Mouse (Mus musculus) liver, embryonic 15.5 days (tissue): Measurements from ENCODE around the gene Gpr62. TPM values are rescaled to one million over a fixed set of nuclear protein-coding genes. Genes with fewer than 3 reads are reported as not detected.

Source experiments
- ATAC-seq: fragments of 200-750 bp; cut with Nextera tagmentation; 2 replicates; pipeline ENCODE4 v1.8.0; 2017; ENCODE audit warnings: moderate number of reproducible peaks, mild to moderate bottlenecking, moderate library complexity; ENCODE audit not compliant: insufficient read depth
- H3K27ac ChIP-seq: fragments of 300-500 bp; sonication (generic); replicated peaks from 2 replicates; pipeline ENCODE4 v1.5.1; 2015; ENCODE audit warnings: mild to moderate bottlenecking, inconsistent platforms
- H3K27me3 ChIP-seq: fragments of 300-500 bp; sonication (generic); 2 replicates; pipeline ENCODE4 v1.6.1; 2015; ENCODE audit warnings: mild to moderate bottlenecking, inconsistent platforms
- H3K36me3 ChIP-seq: fragments of 300-500 bp; sonication (generic); replicated peaks from 2 replicates; pipeline ENCODE4 v1.6.1; 2015; ENCODE audit warnings: moderate library complexity, mild to moderate bottlenecking, inconsistent platforms
- H3K4me1 ChIP-seq: fragments of 300-500 bp; sonication (generic); replicated peaks from 2 replicates; pipeline ENCODE4 v1.6.1; 2015; ENCODE audit warnings: inconsistent platforms
- H3K4me2 ChIP-seq: fragments of 300-500 bp; sonication (generic); 2 replicates; pipeline ENCODE4 v1.6.1; 2015; ENCODE audit warnings: moderate library complexity, mild to moderate bottlenecking, inconsistent platforms
- H3K4me3 ChIP-seq: fragments of 300-500 bp; sonication (generic); replicated peaks from 2 replicates; pipeline ENCODE4 v1.5.1; 2015; ENCODE audit warnings: mild to moderate bottlenecking, inconsistent platforms
- H3K9ac ChIP-seq: fragments of 300-500 bp; sonication (generic); 2 replicates; pipeline ENCODE4 v1.6.1; 2015; ENCODE audit warnings: moderate library complexity, mild to moderate bottlenecking, inconsistent platforms
- H3K9me3 ChIP-seq: fragments of 300-500 bp; sonication (generic); replicated peaks from 2 replicates; pipeline ENCODE4 v1.6.1; 2016; ENCODE audit warnings: inconsistent platforms
- WGBS: fragments of 180-500 bp; shearing (Covaris S2); methylation state at CpG from one replicate; pipeline ENCODE4 v1.1.7; 2015; ENCODE audit warnings: mixed read lengths; ENCODE audit not compliant: insufficient replicate concordance; 5-methylcytosine and 5-hydroxymethylcytosine counted together
- polyA plus RNA-seq: library from polyadenylated mRNA; unstranded; fragments of >200 nt; fragmentation: Nextera tagmentation; extraction: Ambion mirVana; gene quantifications from 2 replicates; pipeline ENCODE4 v1.2.1, GENCODE M21; 2015

Gene Gpr62
- polyA plus RNA-seq, 1 experiment from 2014 or later = not detected

- no peak for ATAC-seq
- H3K4me1 ChIP-seq = peaks cover 5% of the 10 kb centered on the region
- 77% methylated on average over 21 of the region's 21 CpGs for WGBS
Observed at GRCm38 (mm10) chr9:106463122-106464063, 2.3 kb downstream of the Gpr62 start.

DNA sequence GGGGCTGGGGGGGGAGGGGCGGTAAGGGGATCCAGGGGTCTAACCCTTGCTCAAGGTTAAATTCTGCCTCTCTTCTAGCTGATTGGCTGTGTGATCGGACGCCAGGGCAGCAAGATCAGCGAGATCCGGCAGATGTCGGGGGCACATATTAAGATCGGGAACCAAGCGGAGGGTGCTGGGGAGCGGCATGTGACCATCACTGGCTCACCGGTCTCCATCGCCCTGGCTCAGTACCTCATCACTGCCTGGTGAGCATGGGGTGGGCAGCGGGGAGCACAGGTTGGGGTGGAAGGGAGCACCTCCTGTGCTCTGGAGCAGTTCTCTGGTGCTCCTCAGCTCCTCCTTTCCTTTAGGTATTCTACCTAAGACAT lies 3.3 kb downstream of the Gpr62 start:
- H3K9ac ChIP-seq = no peak overlapping the region
- no peak overlapping the region for H3K27ac ChIP-seq
- H3K27me3 ChIP-seq = peaks cover 43% of the 10 kb centered on the region
- H3K4me1 ChIP-seq = peaks cover 5% of the 10 kb centered on the region
- H3K9me3 ChIP-seq = no peaks in the 10 kb centered on the region
- H3K4me2 ChIP-seq = no peak overlapping the region
- H3K4me3 ChIP-seq = no peak overlapping the region
- ATAC-seq = no peak
- no peaks in the 10 kb centered on the region for H3K36me3 ChIP-seq
- 80% methylated on average over 12 of the region's 12 CpGs for WGBS

More at GRCm38 (mm10) chr9:106463122-106464063, 2.3 kb downstream of the Gpr62 start:
- H3K9ac ChIP-seq = no peak overlapping the region
- H3K36me3 ChIP-seq = no peaks in the 10 kb centered on the region
- H3K27me3 ChIP-seq = peaks cover 43% of the 10 kb centered on the region
- no peak overlapping the region for H3K4me2 ChIP-seq
- no peaks in the 10 kb centered on the region for H3K9me3 ChIP-seq
- H3K4me3 ChIP-seq = no peak overlapping the region
- H3K27ac ChIP-seq = no peak overlapping the region

GRCm38 (mm10) chr9:106461641-106462429 lies 3.9 kb downstream of the Gpr62 start:
- no peak overlapping the region for H3K4me2 ChIP-seq
- H3K9ac ChIP-seq = no peak overlapping the region
- H3K4me1 ChIP-seq = peaks cover 5% of the 10 kb centered on the region
- H3K36me3 ChIP-seq = no peaks in the 10 kb centered on the region
- no peak overlapping the region for H3K27ac ChIP-seq
- 66% methylated on average over 16 of the region's 16 CpGs for WGBS
- ATAC-seq = no peak
- no peak overlapping the region for H3K4me3 ChIP-seq
- H3K9me3 ChIP-seq = no peaks in the 10 kb centered on the region
- peaks cover 39% of the 10 kb centered on the region for H3K27me3 ChIP-seq

- no peak overlapping the region for H3K4me2 ChIP-seq
- no peak overlapping the region for H3K27ac ChIP-seq
- H3K9me3 ChIP-seq = no peaks in the 10 kb centered on the region
- H3K27me3 ChIP-seq = peaks cover 32% of the 10 kb centered on the region
- peaks cover 5% of the 10 kb centered on the region for H3K4me1 ChIP-seq
- no peak overlapping the region for H3K9ac ChIP-seq
- WGBS = 73% methylated on average over 9 of the region's 9 CpGs
- H3K4me3 ChIP-seq = no peak overlapping the region
- H3K36me3 ChIP-seq = no peaks in the 10 kb centered on the region
- ATAC-seq = no peak
Observed at GRCm38 (mm10) chr9:106461026-106461415, 4.7 kb downstream of the Gpr62 start.

GRCm38 (mm10) chr9:106460401-106461025 lies 5.2 kb downstream of the Gpr62 start:
- H3K4me1 ChIP-seq = peaks cover 6% of the 10 kb centered on the region
- no peak overlapping the region for H3K9ac ChIP-seq
- H3K27me3 ChIP-seq = peaks cover 29% of the 10 kb centered on the region
- H3K36me3 ChIP-seq = no peaks in the 10 kb centered on the region
- WGBS = 71% methylated on average over 18 of the region's 18 CpGs
- H3K27ac ChIP-seq = no peak overlapping the region
- H3K9me3 ChIP-seq = no peaks in the 10 kb centered on the region
- H3K4me3 ChIP-seq = no peak overlapping the region
- no peak for ATAC-seq
- no peak overlapping the region for H3K4me2 ChIP-seq

- Histone ChIP-seq H3K4me1 (peaks cover 12% of the 10 kb centered on the region), H3K4me3 (no peak overlapping the region), H3K36me3 (no peaks in the 10 kb centered on the region), H3K4me2 (no peak overlapping the region), H3K9ac (no peak overlapping the region), H3K9me3 (no peaks in the 10 kb centered on the region), H3K27ac (no peak overlapping the region), H3K27me3 (peaks cover 29% of the 10 kb centered on the region)
- WGBS = 67% methylated on average over 15 of the region's 15 CpGs
- ATAC-seq = no peak
Observed at GRCm38 (mm10) chr9:106459946-106460345, 5.8 kb downstream of the Gpr62 start.

GRCm38 (mm10) chr9:106457920-106458319 lies 7.8 kb downstream of the Gpr62 start:
- Histone ChIP-seq H3K27me3 (peaks cover 29% of the 10 kb centered on the region), H3K27ac (no peak overlapping the region), H3K4me3 (no peak overlapping the region), H3K9me3 (no peaks in the 10 kb centered on the region), H3K36me3 (no peaks in the 10 kb centered on the region), H3K4me1 (peaks cover 27% of the 10 kb centered on the region), H3K9ac (no peak overlapping the region), H3K4me2 (no peak overlapping the region)
- no peak for ATAC-seq
- 76% methylated on average over 5 of the region's 5 CpGs for WGBS

- 75% methylated on average over 9 of the region's 9 CpGs for whole genome bisulfite sequencing
Observed at GRCm38 (mm10) chr9:106457163-106457559, 8.6 kb downstream of the Gpr62 start.

DNA sequence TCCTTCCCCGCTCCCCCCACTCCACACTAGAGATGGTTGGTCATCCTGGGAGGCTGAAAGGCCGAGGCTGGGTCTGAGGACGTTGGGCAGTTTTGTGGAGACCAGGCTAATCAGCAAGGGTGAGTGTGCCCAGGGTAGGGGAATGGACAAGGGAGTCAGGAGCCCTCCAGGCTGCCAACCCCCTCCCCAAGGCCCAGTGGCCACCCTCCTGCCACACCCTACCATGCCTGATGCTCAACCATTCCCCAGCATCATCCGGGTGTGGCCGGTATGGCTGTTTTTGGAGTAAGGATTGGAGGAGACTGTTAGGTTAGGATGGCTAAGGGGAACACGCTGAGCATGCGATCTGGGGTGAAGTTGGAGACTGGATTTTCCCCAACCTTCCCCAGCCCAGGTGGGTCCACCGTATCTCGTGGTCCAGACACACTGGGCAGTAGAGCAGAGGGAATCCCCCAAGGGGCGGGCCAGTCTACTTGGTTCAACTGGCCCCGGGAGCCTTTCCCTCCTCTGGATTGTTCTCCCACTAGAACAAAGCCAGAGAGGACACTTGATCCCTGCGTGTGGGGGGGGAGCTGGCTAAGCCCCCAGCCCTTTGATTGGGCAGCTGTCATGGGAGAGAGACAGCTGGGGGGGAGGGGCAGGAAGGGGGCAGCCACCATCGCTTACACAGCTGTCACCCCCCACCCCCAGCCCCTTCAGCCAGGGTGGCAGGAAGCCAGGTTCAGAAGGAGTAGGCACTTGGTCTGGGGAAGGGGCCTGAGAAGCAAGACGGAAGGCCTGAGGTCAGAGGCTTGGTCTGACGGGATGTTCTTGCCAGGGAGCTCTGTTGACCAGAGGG lies 9.2 kb downstream of the Gpr62 start:
- H3K36me3 ChIP-seq = no peaks in the 10 kb centered on the region; the same call in 1 of the 2 replicates
- H3K9me3 ChIP-seq = no peaks in the 10 kb centered on the region
- ATAC-seq = no peak
- H3K4me2 ChIP-seq = no peak overlapping the region
- no peak overlapping the region for H3K9ac ChIP-seq
- no peak overlapping the region for H3K27ac ChIP-seq
- no peak overlapping the region for H3K4me3 ChIP-seq
- WGBS = 58% methylated on average over 15 of the region's 15 CpGs
- H3K27me3 ChIP-seq = peaks cover 42% of the 10 kb centered on the region
- H3K4me1 ChIP-seq = peaks cover 41% of the 10 kb centered on the region

More at GRCm38 (mm10) chr9:106457163-106457559, 8.6 kb downstream of the Gpr62 start:
- Histone ChIP-seq H3K9me3 (no peaks in the 10 kb centered on the region), H3K4me2 (no peak overlapping the region), H3K27ac (no peak overlapping the region), H3K36me3 (no peaks in the 10 kb centered on the region), H3K4me1 (peaks cover 35% of the 10 kb centered on the region), H3K4me3 (no peak overlapping the region), H3K27me3 (peaks cover 36% of the 10 kb centered on the region), H3K9ac (no peak overlapping the region)
- no peak for ATAC-seq

- Histone ChIP-seq H3K36me3 (no peaks in the 10 kb centered on the region; the same call in 1 of the 2 replicates), H3K4me2 (peak overlapping the region; percentile 88), H3K9me3 (no peaks in the 10 kb centered on the region), H3K4me3 (peak overlapping the region; percentile 62), H3K27me3 (peaks cover 52% of the 10 kb centered on the region), H3K27ac (no peak overlapping the region), H3K4me1 (peaks cover 46% of the 10 kb centered on the region), H3K9ac (no peak overlapping the region)
- ATAC-seq = no peak
- WGBS = 16% methylated on average over 17 of the region's 17 CpGs
Observed at GRCm38 (mm10) chr9:106454888-106455681, 10.7 kb downstream of the Gpr62 start.
